Comparison of ENCODE assay signal across 16 mouse cellular contexts in genomic region chr9:62876966-62877616, GRCm38 (mm10).
"Had no signal": no experiment of that assay in that cellular context is flagged by ENCODE, and none has a peak within 500 bp of the region (broad histone marks: within the 10 kb centered on the region; RNA-seq: fewer than 3 reads in every experiment).

No protein-coding gene starts in this region.

- H3K4me2 ChIP-seq: limb, embryonic 13.5 days; midbrain, embryonic 12.5 days; neural tube, embryonic 15.5 days had no signal

- ATAC-seq: intestine, postnatal 0 days had no signal

- H3K9me3 ChIP-seq: limb, embryonic 13.5 days; megakaryocyte, embryonic 14.5 days; midbrain, embryonic 12.5 days; neural tube, embryonic 15.5 days had no signal

- H3K27me3 ChIP-seq: limb, embryonic 13.5 days; megakaryocyte, embryonic 14.5 days; midbrain, embryonic 12.5 days; neural tube, embryonic 15.5 days had no signal

- H3K9ac ChIP-seq: limb, embryonic 13.5 days; liver, embryonic 14.5 days; midbrain, embryonic 12.5 days; neural tube, embryonic 15.5 days had no signal

- H3K4me3 ChIP-seq: limb, embryonic 13.5 days; midbrain, embryonic 12.5 days; myocyte; neural tube, embryonic 15.5 days had no signal

- H3K27ac ChIP-seq: limb, embryonic 13.5 days; liver, embryonic 14.5 days; midbrain, embryonic 12.5 days; neural tube, embryonic 15.5 days had no signal

- H3K4me1 ChIP-seq: midbrain, embryonic 12.5 days; neural tube, embryonic 15.5 days had no signal

- DNase-seq: kidney, adult 8-10 months; kidney, postnatal 25 days; layer of hippocampus, adult 9-11 months; layer of hippocampus, postnatal 36 days; lung, adult 2 months; lung, postnatal 36 days; right cerebral cortex, adult 18-20 months; right cerebral cortex, postnatal 25 days; thymus, postnatal 36 days had no signal
